Mouse (Mus musculus): ENCODE results near the gene Elmo3. TPM values are rescaled to one million over a fixed set of nuclear protein-coding genes. Genes with fewer than 3 reads are reported as not detected.

The Elmo3 gene
- total and polyA plus RNA-seq, 3 experiments: 0.70 to 2.8 (median 0.73) TPM

DNA sequence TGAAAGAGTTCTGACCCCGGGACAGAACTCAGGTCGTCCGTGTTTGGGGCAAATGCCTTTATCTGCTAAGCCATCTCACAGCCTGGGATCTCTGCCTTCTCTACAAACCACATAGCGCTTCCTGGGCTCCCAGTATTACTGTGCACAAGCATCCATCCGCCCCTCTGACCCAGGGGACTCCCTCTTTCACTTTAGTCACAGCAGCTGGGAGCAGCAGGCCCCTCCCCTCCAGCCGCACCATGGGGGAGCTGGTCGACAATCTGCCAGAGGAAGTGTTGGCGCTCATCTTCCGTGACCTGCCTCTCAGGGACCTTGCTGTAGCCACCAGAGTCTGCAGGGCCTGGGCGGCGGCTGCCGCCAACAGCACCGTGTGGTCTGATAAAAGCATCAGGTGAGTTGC lies 38.6 kb upstream of the Elmo3 start:
- intact Hi-C loops (cut with DNase I): loop anchor here (10.0 kb wide), 1 partner anchor 612 kb away; no protein-coding TSS in a partner anchor
- no peak for TF ChIP-seq POLR2A (IDR thresholded peaks at IDR 0.05; ENCODE audit: insufficient read depth, low read depth, low read length)
- TF ChIP-seq EP300 (IDR thresholded peaks at IDR 0.05; ENCODE audit: insufficient read depth, low read depth, low read length): no peak
- Histone ChIP-seq H3K27me3 (ENCODE audit: control insufficient read depth, insufficient read depth, low read length) (no peaks in the 10 kb centered on the region), H3K4me3 (no peak overlapping the region), H3K79me2 (replicated peaks; ENCODE audit: control insufficient read depth, insufficient read depth, low read length) (no peaks in the 10 kb centered on the region), H3K4me1 (ENCODE audit: control insufficient read depth, insufficient read depth, low read length) (peaks cover 3% of the 10 kb centered on the region), H3K9ac (ENCODE audit: low read depth, low read length) (no peak overlapping the region), H3K36me3 (ENCODE audit: control insufficient read depth, insufficient read depth, low read length) (no peaks in the 10 kb centered on the region), H3K27ac (no peak overlapping the region)
- peak; percentile 16 to 34 for DNase-seq
- WGBS: 78% methylated on average over 13 of the region's 13 CpGs

GRCm38 (mm10) chr8:105268342-105269074 lies 36.9 kb upstream of the Elmo3 start:
- peaks cover 3% of the 10 kb centered on the region for H3K4me1 ChIP-seq (ENCODE audit: control insufficient read depth, insufficient read depth, low read length)
- no peaks in the 10 kb centered on the region for H3K36me3 ChIP-seq (ENCODE audit: control insufficient read depth, insufficient read depth, low read length)
- DNase-seq: peak; percentile 27 to 41
- H3K27me3 ChIP-seq (ENCODE audit: control insufficient read depth, insufficient read depth, low read length): no peaks in the 10 kb centered on the region
- intact Hi-C loops (cut with DNase I): loop anchor here (10.0 kb wide), 1 partner anchor 614 kb away; no protein-coding TSS in a partner anchor
- peak overlapping the region; percentile 75 for H3K27ac ChIP-seq
- no peak for TF ChIP-seq CTCF (IDR thresholded peaks at IDR 0.05)
- TF ChIP-seq POLR2A (IDR thresholded peaks at IDR 0.05; ENCODE audit: insufficient read depth, low read depth, low read length): no peak
- TF ChIP-seq EP300 (IDR thresholded peaks at IDR 0.05; ENCODE audit: insufficient read depth, low read depth, low read length): no peak
- H3K9ac ChIP-seq (ENCODE audit: low read depth, low read length): peak overlapping the region; percentile 86
- WGBS: 26% methylated on average over 65 of the region's 65 CpGs
- peak overlapping the region; percentile 45 for H3K4me3 ChIP-seq
- no peaks in the 10 kb centered on the region for H3K79me2 ChIP-seq (replicated peaks; ENCODE audit: control insufficient read depth, insufficient read depth, low read length)

GRCm38 (mm10) chr8:105269075-105269458 lies 36.3 kb upstream of the Elmo3 start:
- H3K9ac ChIP-seq (ENCODE audit: low read depth, low read length): peak overlapping the region; percentile 86
- H3K4me1 ChIP-seq (ENCODE audit: control insufficient read depth, insufficient read depth, low read length): peaks cover 3% of the 10 kb centered on the region
- WGBS: 12% methylated on average over 10 of the region's 10 CpGs
- H3K4me3 ChIP-seq: peak overlapping the region; percentile 45
- DNase-seq: no peak
- intact Hi-C loops (cut with DNase I): loop anchor here (10.0 kb wide), 1 partner anchor 614 kb away; no protein-coding TSS in a partner anchor
- H3K27me3 ChIP-seq (ENCODE audit: control insufficient read depth, insufficient read depth, low read length): no peaks in the 10 kb centered on the region
- H3K27ac ChIP-seq: peak overlapping the region; percentile 75
- no peaks in the 10 kb centered on the region for H3K36me3 ChIP-seq (ENCODE audit: control insufficient read depth, insufficient read depth, low read length)
- 0 out of 2 replicates have a peak, but pooled peaks have one; percentile 33 for TF ChIP-seq EP300 (IDR thresholded peaks at IDR 0.05; ENCODE audit: insufficient read depth, low read depth, low read length)
- TF ChIP-seq POLR2A (IDR thresholded peaks at IDR 0.05; ENCODE audit: insufficient read depth, low read depth, low read length): no peak
- H3K79me2 ChIP-seq (replicated peaks; ENCODE audit: control insufficient read depth, insufficient read depth, low read length): no peaks in the 10 kb centered on the region

GRCm38 (mm10) chr8:105269461-105269947 lies 35.9 kb upstream of the Elmo3 start, which contains the start of gene Hsf4:
Hsf4 (plus strand) TSS chr8:105269801.
- Histone ChIP-seq H3K27me3 (ENCODE audit: control insufficient read depth, insufficient read depth, low read length) (no peaks in the 10 kb centered on the region), H3K4me3 (peak within 1 kb of the TSS; percentile 45), H3K79me2 (replicated peaks; ENCODE audit: control insufficient read depth, insufficient read depth, low read length) (no peaks in the 10 kb centered on the region), H3K4me1 (ENCODE audit: control insufficient read depth, insufficient read depth, low read length) (peaks cover 3% of the 10 kb centered on the region), H3K9ac (ENCODE audit: low read depth, low read length) (peak within 1 kb of the TSS; percentile 86), H3K36me3 (ENCODE audit: control insufficient read depth, insufficient read depth, low read length) (no peaks in the 10 kb centered on the region), H3K27ac (peak within 1 kb of the TSS; percentile 75)
- peak; percentile 85 to 87 for DNase-seq
- TF ChIP-seq POLR2A (IDR thresholded peaks at IDR 0.05; ENCODE audit: insufficient read depth, low read depth, low read length) (peak; percentile 47; the same call in 1 of the 2 replicates), CTCF (IDR thresholded peaks at IDR 0.05) (no peak)
- intact Hi-C loops (cut with DNase I): loop anchor here (10.0 kb wide), 1 partner anchor 615 kb away; no protein-coding TSS in a partner anchor
- 2% methylated on average over 42 of the region's 42 CpGs for WGBS

GRCm38 (mm10) chr8:105270101-105270915 lies 35.1 kb upstream of the Elmo3 start:
- Histone ChIP-seq H3K27ac (peak overlapping the region; percentile 75), H3K27me3 (ENCODE audit: control insufficient read depth, insufficient read depth, low read length) (no peaks in the 10 kb centered on the region), H3K79me2 (replicated peaks; ENCODE audit: control insufficient read depth, insufficient read depth, low read length) (no peaks in the 10 kb centered on the region), H3K4me3 (peak overlapping the region; percentile 45), H3K9ac (ENCODE audit: low read depth, low read length) (peak overlapping the region; percentile 86), H3K36me3 (ENCODE audit: control insufficient read depth, insufficient read depth, low read length) (no peaks in the 10 kb centered on the region), H3K4me1 (ENCODE audit: control insufficient read depth, insufficient read depth, low read length) (peaks cover 3% of the 10 kb centered on the region; the same call in 1 of the 2 replicates)
- TF ChIP-seq EP300 (IDR thresholded peaks at IDR 0.05; ENCODE audit: insufficient read depth, low read depth, low read length): no peak
- no peak for TF ChIP-seq CTCF (IDR thresholded peaks at IDR 0.05)
- no peak for TF ChIP-seq POLR2A (IDR thresholded peaks at IDR 0.05; ENCODE audit: insufficient read depth, low read depth, low read length)
- intact Hi-C loops (cut with DNase I): no loop called here
- peak in 1 of 2 experiments; percentile 23 for DNase-seq
- 40% methylated on average over 39 of the region's 39 CpGs for WGBS
